Mouse (Mus musculus) G1E (cell line): ENCODE data around the gene Hnrnpul2.

ENCODE experiments used
- CTCF ChIP-seq: IDR thresholded peaks from 2 replicates; pipeline ENCODE4 v1.5.1; 2012; ENCODE audit warnings: low read depth, low read length, inconsistent platforms, mixed read lengths
- GATA2 ChIP-seq: IDR thresholded peaks from 2 replicates; pipeline ENCODE4 v1.6.1; 2012; ENCODE audit warnings: low read depth, low read length, inconsistent platforms, borderline replicate concordance
- POLR2AphosphoS5 ChIP-seq: IDR thresholded peaks from 2 replicates; pipeline ENCODE4 v1.6.1; 2012; ENCODE audit warnings: low read depth, low read length, inconsistent platforms; ENCODE audit not compliant: insufficient replicate concordance
- TAL1 ChIP-seq: conservative IDR thresholded peaks from 2 replicates; pipeline ENCODE4 v1.6.1; 2012; ENCODE audit warnings: low read depth, low read length, inconsistent platforms, mixed read lengths

- TF ChIP-seq POLR2AphosphoS5 (no peak), TAL1 (no peak), CTCF (no peak), GATA2 (no peak)
These were observed 31.8 kb downstream of the Hnrnpul2 start for GRCm38 (mm10) chr19:8851639-8852038.
